In genomic region chr9:63246568-63247169, GRCm38 (mm10) we compare ENCODE assay signal across 22 mouse cellular contexts.
A peak's percentile ranks its signal among the peaks of the same experiment; 100 is the strongest.
DNase-seq lines count a peak whose midpoint lies in the region; ATAC-seq and TF ChIP-seq lines count a peak whose summit lies in the region.
"Had no signal": no experiment of that assay in that cellular context is flagged by ENCODE, and none has a peak within 500 bp of the region (broad histone marks: within the 10 kb centered on the region; RNA-seq: fewer than 3 reads in every experiment).

No protein-coding gene starts in this region.

- TF ChIP-seq POLR2A in thymus, adult 2 months (IDR thresholded peaks at IDR 0.05; ENCODE audit: control insufficient read depth, extremely low read depth, insufficient read depth, low read length, poor library complexity), result no peak

- H3K27me3 ChIP-seq in forebrain, postnatal 0 days (ENCODE audit: insufficient read depth, low read length), result no peaks in the 10 kb centered on the region
- no peaks in the 10 kb centered on the region for H3K27me3 ChIP-seq in forebrain, embryonic 10.5 days (ENCODE audit: poor library complexity, severe bottlenecking)
- H3K27me3 ChIP-seq in thymus, adult 2 months (ENCODE audit: control insufficient read depth, insufficient read depth, low read length), result no peaks in the 10 kb centered on the region
- H3K27me3 ChIP-seq: hindbrain, embryonic 12.5 days had no signal

- intact Hi-C loops in left cerebral cortex, postnatal 25 days (cut with DNase I), result no loop called here
- intact Hi-C loops in left cerebral cortex, postnatal 10 days (cut with DNase I), result no loop called here

- no peaks in the 10 kb centered on the region for H3K4me1 ChIP-seq in forebrain, postnatal 0 days (ENCODE audit: insufficient read depth)
- H3K4me1 ChIP-seq in forebrain, embryonic 10.5 days, result peaks cover 10% of the 10 kb centered on the region
- peaks cover 5% of the 10 kb centered on the region for H3K4me1 ChIP-seq in thymus, adult 2 months (replicated peaks; ENCODE audit: control insufficient read depth, insufficient read depth, low read length)
- H3K4me1 ChIP-seq: heart, embryonic 10.5 days had no signal

- ATAC-seq in forebrain, postnatal 0 days, result no peak
- ATAC-seq: lung, postnatal 0 days; midbrain, embryonic 15.5 days had no signal

- no peak overlapping the region for H3K27ac ChIP-seq in forebrain, postnatal 0 days (ENCODE audit: low read depth, low read length)
- H3K27ac ChIP-seq in forebrain, embryonic 10.5 days, result no peak overlapping the region
- no peak overlapping the region for H3K27ac ChIP-seq in thymus, adult 2 months (ENCODE audit: control insufficient read depth, insufficient read depth, low read length)
- H3K27ac ChIP-seq: embryonic facial prominence, embryonic 10.5 days; forebrain, embryonic 12.5 days; heart, embryonic 10.5 days; hindbrain, embryonic 12.5 days; midbrain, embryonic 15.5 days; neural tube, embryonic 15.5 days; stomach, postnatal 0 days had no signal

- peaks cover 2% of the 10 kb centered on the region; the same call in 1 of the 2 replicates for H3K36me3 ChIP-seq in forebrain, postnatal 0 days (ENCODE audit: insufficient read depth)
- H3K36me3 ChIP-seq in forebrain, embryonic 10.5 days (replicated peaks), result peaks cover 33% of the 10 kb centered on the region
- H3K36me3 ChIP-seq in thymus, adult 2 months (ENCODE audit: control insufficient read depth, insufficient read depth, low read length), result peaks cover 4% of the 10 kb centered on the region; the same call in 1 of the 2 replicates
- H3K36me3 ChIP-seq: midbrain, embryonic 15.5 days; neural tube, embryonic 15.5 days had no signal

- H3K4me2 ChIP-seq in forebrain, postnatal 0 days (ENCODE audit: low read depth), result no peak overlapping the region
- H3K4me2 ChIP-seq: forebrain, embryonic 12.5 days; hindbrain, embryonic 12.5 days; midbrain, embryonic 15.5 days; neural tube, embryonic 15.5 days had no signal

- H3K4me3 ChIP-seq in forebrain, postnatal 0 days (ENCODE audit: low read depth, low read length), result no peak overlapping the region
- H3K4me3 ChIP-seq in forebrain, embryonic 10.5 days, result no peak overlapping the region
- H3K4me3 ChIP-seq in thymus, adult 2 months (ENCODE audit: control insufficient read depth, insufficient read depth, low read length), result no peak overlapping the region
- H3K4me3 ChIP-seq: embryonic facial prominence, embryonic 10.5 days; forebrain, embryonic 12.5 days; heart, embryonic 10.5 days; hindbrain, embryonic 12.5 days; midbrain, embryonic 15.5 days; neural tube, embryonic 15.5 days had no signal

- 81% methylated on average over 5 of the region's 5 CpGs for WGBS in forebrain, postnatal 0 days
- 87% methylated on average over 5 of the region's 5 CpGs for WGBS in forebrain, embryonic 10.5 days
- WGBS in thymus, adult 2 months, result 18% methylated on average over 5 of the region's 5 CpGs

- TF ChIP-seq CTCF in forebrain, postnatal 0 days (IDR thresholded peaks at IDR 0.05; ENCODE audit: low read depth), result no peak
- TF ChIP-seq CTCF in thymus, adult 2 months (IDR thresholded peaks at IDR 0.05; ENCODE audit: borderline replicate concordance, control insufficient read depth, extremely low read depth, insufficient read depth, low read length, poor library complexity), result no peak

- peak; percentile 9 for DNase-seq in forebrain, postnatal 0 days
- DNase-seq in forebrain, embryonic 10.5 days (ENCODE audit: extremely low spot score, low spot score), result no peak
- peak; percentile 20 to 66 for DNase-seq in left cerebral cortex, postnatal 25 days (ENCODE audit: low spot score in 2 of 2)
- DNase-seq in left cerebral cortex, postnatal 10 days (ENCODE audit: extremely low spot score in 1 of 2, low spot score in 2 of 2), result no peak
- peak; percentile 6 for DNase-seq in thymus, postnatal 0 days (ENCODE audit: low spot score)
- no peak for DNase-seq in thymus, adult 2 months
- peak; percentile 67 for DNase-seq in telencephalon, adult 2 months (ENCODE audit: low read depth, low spot score)
- no peak for DNase-seq in testis, postnatal 14 days (ENCODE audit: low spot score)
- DNase-seq: adrenal gland, postnatal 36 days; cerebellum, adult 2 months; kidney, adult 8-10 months; kidney, postnatal 4 days; left cerebral cortex, postnatal 4 days; liver had no signal

- H3K9ac ChIP-seq in forebrain, postnatal 0 days, result no peak overlapping the region
- H3K9ac ChIP-seq: forebrain, embryonic 12.5 days; hindbrain, embryonic 12.5 days; midbrain, embryonic 15.5 days; neural tube, embryonic 15.5 days had no signal

- no peaks in the 10 kb centered on the region for H3K9me3 ChIP-seq in forebrain, postnatal 0 days (ENCODE audit: low read length)
- no peaks in the 10 kb centered on the region for H3K9me3 ChIP-seq in forebrain, embryonic 10.5 days
- H3K9me3 ChIP-seq: embryonic facial prominence, embryonic 10.5 days; forebrain, embryonic 12.5 days; heart, embryonic 10.5 days; hindbrain, embryonic 12.5 days; midbrain, embryonic 15.5 days; neural tube, embryonic 15.5 days had no signal

Comparison
In these comparisons a context has a peak if more than half of its experiments do, and no peak if none do; other contexts are left out.
1. DNase-seq: peak in forebrain, postnatal 0 days (single experiment), left cerebral cortex, postnatal 25 days (2 of 2), thymus, postnatal 0 days (single experiment) and telencephalon, adult 2 months (single experiment); none in forebrain, embryonic 10.5 days (single experiment), left cerebral cortex, postnatal 10 days (0 of 2), thymus, adult 2 months (single experiment) and testis, postnatal 14 days (single experiment).